Mouse (Mus musculus) gastrocnemius, adult 2 months (tissue): ENCODE results near the gene Tsc1. TPM values are rescaled to one million over a fixed set of nuclear protein-coding genes. Genes with fewer than 3 reads are reported as not detected.

ENCODE experiments used
- DNase-seq: peaks from one replicate; pipeline ENCODE4 v3.0.0; 2022
- H3K27ac ChIP-seq: fragments of 200-600 bp; 2 replicates; pipeline ENCODE4 v1.8.1; 2022; ENCODE audit warnings: mild to moderate bottlenecking
- H3K4me3 ChIP-seq: fragments of 200-600 bp; 2 replicates; pipeline ENCODE4 v1.8.1; 2022; ENCODE audit warnings: mild to moderate bottlenecking, moderate library complexity
- CTCF ChIP-seq: fragments of 200-600 bp; IDR thresholded peaks from 2 replicates; pipeline ENCODE4 v1.8.1; 2022; ENCODE audit warnings: antibody characterized with exemption, mild to moderate bottlenecking, moderate library complexity
- intact Hi-C: fragments of 180-260 bp; cut with DNase I; formaldehyde crosslinking; loops from one replicate; pipeline ENCODE4 v1.15.1; 2025
- total RNA-seq, 2 experiments: library from RNA; stranded (reverse); gene quantifications; 2 replicates each; pipeline ENCODE4 v1.2.3; 2021

Gene Tsc1
- total RNA-seq, 2 experiments from 2014 or later, result 42.5 to 45.9 TPM

DNA sequence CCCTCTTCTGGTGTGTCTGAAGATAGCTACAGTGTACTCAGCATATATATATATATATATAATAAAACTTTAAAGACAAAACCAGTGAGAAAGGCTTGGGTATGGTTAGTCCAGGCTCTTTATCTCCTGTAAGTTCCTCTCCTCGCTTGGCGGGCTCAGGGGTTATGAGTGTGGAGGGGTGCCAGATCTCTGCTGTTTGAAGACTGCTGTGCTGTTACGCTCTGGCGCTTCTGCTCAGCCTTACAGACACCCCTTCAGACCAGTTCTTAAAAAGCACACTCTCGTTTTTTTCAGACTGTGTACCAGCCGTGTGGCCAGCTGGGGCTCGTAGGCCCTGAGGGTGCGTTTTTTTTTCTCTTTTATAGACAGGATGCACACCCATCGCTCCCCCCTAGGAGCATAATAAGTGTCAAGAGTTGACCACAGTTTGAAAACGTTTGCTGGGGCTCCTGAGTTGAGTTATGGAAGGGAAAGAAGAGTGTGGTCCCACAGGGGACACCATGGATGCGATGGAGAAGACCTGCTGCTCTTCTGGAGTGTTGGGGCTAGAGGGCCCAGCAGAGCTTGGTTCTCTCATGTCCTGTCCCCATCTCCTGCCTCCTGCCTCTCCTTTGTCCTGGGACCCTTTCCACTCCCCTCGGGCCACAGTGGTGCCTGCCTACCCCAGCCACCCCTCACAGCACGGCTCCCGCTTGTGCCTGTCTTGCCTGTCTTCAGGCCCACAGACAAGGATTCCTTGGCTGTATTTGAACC, 35.1 kb upstream of the Tsc1 start:
- Histone ChIP-seq H3K27ac (no peak overlapping the region), H3K4me3 (no peak overlapping the region)
- DNase-seq, result peak; percentile 7
- intact Hi-C loops, result no loop called here
- TF ChIP-seq CTCF, result no peak

DNA sequence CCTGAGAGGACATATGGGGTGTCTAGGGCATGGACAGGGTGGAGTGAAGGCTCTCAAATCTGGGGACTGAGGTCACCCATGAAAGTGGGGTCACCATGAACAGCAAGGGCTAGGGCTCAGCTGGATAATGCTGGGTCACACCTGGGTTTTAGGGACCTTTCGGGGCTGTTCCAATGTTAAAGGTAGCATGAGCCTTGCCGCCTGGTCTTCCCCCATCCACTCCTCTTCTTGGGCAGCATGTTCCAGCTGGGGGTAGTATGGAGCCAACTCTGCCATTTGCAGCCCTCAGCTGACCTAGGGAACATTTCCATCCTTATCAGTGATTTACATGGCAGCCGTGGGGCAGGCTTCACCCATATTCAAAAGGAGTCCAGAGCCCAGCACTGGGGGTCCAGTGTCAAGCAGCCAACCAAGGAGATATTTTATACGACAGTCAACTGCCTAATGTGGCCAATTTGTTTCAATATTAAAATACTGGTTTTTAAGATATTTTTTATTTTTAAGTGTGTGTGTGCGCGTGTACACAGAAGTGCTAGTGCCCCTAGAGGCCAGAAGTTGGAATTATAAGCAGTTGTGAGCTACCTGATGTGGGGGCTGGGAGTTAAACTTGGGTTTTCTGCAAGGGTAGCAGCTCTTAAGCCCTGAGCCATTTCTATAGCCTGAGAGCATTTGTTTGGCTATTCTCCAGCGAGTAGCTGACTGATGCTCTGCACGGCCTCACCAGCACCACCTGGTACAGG, 34.3 kb upstream of the Tsc1 start:
- intact Hi-C loops, result no loop called here
- H3K4me3 ChIP-seq, result no peak overlapping the region
- peak; percentile 16; the same call in 1 of the 2 replicates for TF ChIP-seq CTCF
- H3K27ac ChIP-seq, result no peak overlapping the region
- peak; percentile 4 for DNase-seq

DNA sequence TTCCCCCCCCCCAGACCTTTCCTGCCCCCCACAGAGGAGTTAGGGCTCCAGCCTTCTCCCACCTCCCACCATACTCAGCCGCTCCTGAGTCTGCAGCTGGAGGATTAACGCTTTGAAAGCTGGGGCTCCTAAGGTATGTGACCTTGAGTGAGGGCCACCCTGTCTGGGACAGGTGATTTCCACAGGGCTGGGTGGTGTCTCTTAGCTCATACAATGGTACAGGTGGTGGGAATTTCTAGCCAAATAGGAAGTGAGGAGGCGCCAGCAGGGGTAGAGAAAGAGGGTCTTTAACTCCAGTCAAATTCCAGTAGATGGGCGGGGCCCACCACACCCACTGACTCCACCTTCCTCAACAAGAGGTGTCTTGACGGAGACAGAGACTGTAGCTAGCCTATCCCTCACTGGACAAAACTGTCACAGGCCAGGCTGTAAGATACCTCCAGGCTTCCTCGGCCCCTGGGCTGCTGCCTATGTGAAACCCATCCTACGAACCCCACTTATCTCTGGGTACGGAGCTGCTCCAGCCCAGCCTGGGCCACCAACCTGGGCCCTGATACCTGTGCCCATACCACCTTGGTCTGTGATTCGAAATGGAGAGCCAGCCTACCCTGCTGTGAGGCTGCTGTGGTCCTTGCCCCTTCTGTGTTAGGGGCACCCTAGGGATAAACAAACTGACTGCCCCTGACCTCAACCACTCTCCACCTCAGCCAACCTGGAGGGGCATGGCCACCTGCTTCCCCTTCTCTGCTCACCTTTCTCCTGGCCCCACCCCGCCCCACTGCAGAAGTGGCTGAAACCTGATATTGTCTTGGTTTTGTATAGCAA, 33.5 kb upstream of the Tsc1 start:
- Histone ChIP-seq H3K27ac (no peak overlapping the region), H3K4me3 (no peak overlapping the region)
- TF ChIP-seq CTCF, result no peak
- intact Hi-C loops, result no loop called here
- DNase-seq, result peak; percentile 9

DNA sequence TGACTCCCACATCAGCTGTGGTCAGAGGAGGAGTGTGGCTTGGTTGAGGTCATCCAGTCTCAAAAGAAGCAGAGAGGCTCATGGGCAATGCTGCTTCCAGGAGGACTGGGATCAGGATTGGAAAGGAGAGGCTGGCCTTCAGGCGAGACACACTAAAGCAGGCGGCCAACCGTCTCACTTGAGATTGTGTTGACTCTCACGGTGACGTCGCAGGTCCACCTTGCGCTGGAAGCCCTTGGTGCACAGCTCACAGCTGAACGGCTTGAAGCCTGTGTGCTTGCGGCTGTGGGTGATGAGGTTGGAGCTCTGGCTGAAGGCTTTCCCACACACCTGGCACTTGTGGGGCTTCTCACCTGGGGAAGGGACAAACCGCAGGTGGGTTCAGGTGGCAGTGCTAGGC, 31.2 kb upstream of the Tsc1 start:
- intact Hi-C loops, result no loop called here
- DNase-seq, result no peak
- Histone ChIP-seq H3K27ac (no peak overlapping the region), H3K4me3 (no peak overlapping the region)
- no peak for TF ChIP-seq CTCF

DNA sequence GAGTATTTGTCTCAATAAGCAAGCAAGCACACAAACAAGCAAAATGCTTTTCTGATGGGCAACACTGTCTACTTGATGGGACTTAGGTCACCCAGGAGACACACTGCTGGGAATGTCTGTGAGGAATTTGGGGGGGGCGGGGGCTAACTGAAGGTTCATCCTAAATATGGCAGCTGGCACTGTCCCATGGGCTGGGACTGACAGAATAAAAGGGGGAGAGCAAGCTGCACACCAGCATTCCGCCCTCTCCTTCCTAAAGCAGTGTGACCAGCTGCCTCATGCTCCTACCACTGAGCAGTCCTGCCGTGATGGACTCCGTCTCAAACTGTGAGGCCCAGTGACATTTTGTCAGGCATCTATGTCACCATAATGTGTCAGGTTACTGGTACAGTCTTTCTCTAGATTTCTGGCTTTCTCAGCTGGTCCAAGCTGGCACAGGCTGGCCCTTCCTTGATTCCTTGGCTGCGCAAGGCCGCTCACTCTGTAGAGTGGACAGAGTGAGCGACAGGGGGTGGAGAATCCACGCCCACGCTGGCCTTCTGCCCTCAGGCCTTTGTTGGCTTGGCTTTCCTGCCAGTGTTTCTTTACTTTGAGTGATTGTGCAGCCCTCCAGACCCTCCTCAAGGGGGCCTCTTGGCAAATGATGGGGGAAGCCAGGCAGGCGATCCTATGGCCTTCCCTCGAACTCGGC, 30.2 kb upstream of the Tsc1 start:
- intact Hi-C loops, result no loop called here
- Histone ChIP-seq H3K4me3 (no peak overlapping the region), H3K27ac (no peak overlapping the region)
- DNase-seq, result no peak
- no peak for TF ChIP-seq CTCF

DNA sequence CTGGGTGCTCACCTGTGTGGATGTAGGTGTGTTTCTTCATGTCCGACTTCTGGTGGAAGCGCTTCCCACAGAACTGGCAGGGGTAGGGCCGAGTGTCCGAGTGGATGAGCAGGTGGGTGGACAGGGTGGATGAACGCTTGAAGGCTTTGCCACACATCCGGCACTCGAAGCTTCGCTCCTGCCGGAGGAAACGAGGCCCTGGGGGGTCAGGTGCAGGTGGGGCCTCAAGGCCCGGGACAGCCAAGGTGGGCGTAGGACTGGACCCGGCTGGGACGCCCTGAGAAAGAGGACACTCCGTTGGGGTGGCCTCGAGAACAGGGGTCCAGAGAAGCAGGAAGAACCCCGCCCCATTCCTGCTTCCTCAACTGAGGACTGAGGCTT, 29.6 kb upstream of the Tsc1 start:
- Histone ChIP-seq H3K27ac (no peak overlapping the region), H3K4me3 (no peak overlapping the region)
- TF ChIP-seq CTCF, result no peak
- intact Hi-C loops, result no loop called here
- no peak for DNase-seq

DNA sequence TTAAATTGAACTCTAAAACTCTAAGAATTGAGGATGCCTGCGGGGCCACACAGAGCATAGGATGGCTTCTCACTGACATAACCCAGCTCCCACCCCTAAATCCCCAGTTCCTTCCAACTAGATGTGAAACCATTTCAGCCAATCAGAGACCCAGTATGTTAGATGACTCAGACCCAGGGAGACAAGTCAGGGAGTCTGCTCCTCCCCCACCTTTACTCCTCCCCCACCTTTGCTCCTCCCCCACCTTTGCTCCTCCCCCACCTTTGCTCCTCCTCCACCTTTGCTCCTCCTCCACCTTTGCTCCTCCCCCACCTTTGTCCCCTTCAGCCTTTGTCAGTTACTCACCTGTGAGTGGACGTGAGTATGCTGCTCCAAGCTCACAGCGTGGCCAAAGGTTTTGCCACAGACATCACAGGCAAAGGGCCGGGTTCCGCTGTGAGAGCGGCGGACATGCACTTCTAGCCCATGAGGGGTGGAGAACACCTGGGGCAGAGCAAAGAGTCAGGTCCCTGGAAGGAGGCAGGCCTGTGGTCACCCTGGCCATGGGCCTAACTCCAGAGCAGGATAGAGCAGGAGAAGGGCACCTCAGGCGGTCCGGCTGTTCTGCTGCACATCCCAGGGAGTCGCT, 28.5 kb upstream of the Tsc1 start:
- intact Hi-C loops, result no loop called here
- H3K4me3 ChIP-seq, result no peak overlapping the region
- H3K27ac ChIP-seq, result no peak overlapping the region
- DNase-seq, result no peak
- TF ChIP-seq CTCF, result no peak

DNA sequence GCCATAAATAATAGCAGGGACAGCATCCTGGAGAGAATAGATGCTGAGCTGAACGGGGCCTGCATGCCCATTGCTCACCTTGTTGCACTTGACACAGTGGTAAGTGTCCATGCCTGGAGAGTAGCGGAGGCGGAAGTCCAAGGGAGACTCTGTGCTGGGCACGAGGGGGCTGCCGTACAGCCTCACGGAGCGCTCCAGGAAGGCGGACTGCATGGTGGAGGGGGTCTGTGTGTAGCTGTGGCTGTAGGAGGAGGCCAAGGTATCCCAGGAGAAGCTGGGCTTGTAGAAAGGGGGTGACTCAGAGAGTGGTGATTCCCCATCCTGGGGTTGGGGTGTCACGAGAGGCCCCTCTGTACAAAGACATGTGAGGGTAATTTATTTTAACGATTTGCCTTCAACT, 27.4 kb upstream of the Tsc1 start:
- intact Hi-C loops, result no loop called here
- TF ChIP-seq CTCF, result no peak

DNA sequence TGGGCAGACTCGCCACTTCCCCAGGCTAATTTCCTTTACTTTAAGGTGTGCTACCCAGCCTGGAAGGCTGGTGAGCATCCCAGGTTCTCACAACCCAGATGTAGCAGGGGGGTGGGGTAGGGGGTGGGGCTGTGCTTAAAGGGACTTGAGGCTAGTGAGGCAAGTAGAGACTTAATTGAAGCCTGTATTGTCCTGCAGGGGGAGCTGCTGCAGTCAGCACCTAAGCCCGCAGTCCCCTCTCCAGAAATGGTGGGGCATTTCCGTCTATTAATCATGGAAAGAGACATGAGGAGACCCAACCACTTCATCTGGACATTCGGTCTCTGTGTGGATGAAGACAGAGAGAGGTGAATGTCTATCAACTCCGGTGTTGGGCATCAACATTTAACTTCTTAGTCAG, 24.7 kb upstream of the Tsc1 start:
- intact Hi-C loops, result no loop called here
- peak; percentile 41 for TF ChIP-seq CTCF
- no peak overlapping the region for H3K27ac ChIP-seq
- H3K4me3 ChIP-seq, result no peak overlapping the region
- DNase-seq, result no peak

More for the DNA sequence above, 27.4 kb upstream of the Tsc1 start:
- no peak overlapping the region for H3K4me3 ChIP-seq
- no peak overlapping the region for H3K27ac ChIP-seq
- DNase-seq, result peak; percentile 8

DNA sequence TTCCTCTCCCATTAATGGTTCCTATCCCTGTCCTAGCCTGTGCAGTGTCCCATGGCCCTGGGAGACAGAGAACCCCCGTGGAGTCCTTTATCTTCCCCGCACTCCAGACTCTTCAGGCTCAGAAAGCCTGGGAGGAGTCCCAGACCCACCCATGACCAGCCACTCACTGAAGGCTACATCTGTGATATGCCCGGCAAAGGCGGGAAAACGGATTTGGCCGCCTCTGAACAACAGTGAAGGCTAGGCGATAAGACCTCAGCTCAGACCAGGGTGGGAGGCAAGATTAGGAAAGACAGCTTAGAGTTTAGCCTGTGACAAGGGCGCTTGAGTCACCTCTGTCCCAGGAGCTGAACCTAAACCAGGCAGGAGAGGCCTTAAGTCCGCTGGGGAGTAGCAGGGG, 24.2 kb upstream of the Tsc1 start:
- no peak overlapping the region for H3K4me3 ChIP-seq
- no peak for TF ChIP-seq CTCF
- H3K27ac ChIP-seq, result no peak overlapping the region
- intact Hi-C loops, result no loop called here
- DNase-seq, result no peak

DNA sequence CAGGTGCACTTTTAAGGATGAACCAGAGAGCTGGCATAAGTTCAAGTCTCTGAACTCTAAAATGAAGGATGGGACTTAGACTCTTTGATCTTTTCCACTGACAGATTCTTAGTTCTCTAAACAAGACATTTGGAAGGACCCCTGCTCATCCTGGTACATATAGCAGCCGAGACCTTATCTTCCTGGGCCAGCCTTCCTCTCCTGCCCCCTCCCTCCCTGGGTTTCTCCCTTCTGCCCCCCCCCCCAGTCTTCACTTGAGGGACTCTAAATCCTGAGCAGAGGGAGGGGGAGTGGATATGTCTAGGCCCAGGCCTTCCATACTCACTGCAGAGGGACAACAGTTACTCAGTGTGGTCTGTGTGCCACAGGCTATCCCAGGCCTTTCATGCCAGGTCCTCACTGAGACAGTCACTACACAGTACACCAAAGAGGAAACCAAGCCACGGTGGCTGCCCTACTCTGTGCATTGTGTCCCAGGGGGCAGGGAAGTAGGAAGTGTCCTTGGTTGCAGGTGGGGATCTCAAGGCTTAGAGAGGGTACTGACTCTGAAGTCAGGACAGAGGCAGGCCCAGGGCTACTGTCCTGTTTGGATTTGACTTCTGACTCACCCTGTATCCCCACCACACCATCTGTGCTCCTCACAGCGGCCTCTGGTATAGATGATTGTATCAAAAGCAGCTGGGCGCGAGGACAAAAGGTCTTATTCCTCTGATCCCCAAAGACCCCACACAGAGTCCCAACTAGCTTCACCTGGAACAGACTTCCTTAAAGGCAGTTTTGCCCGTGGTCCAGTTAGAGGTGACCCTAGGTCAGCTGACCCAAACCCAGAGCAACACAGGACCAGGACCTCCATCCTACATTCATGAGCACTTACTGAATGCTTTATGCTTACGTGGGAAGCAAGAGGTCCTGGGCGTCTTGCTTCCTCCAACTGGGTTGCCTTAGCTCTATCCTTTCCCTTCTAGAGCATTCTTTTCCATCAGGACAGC, 23.2 kb upstream of the Tsc1 start:
- intact Hi-C loops, result no loop called here
- peak; percentile 4 for DNase-seq
- no peak overlapping the region for H3K4me3 ChIP-seq
- no peak for TF ChIP-seq CTCF
- H3K27ac ChIP-seq, result no peak overlapping the region
